Mouse (Mus musculus): ENCODE data around the gene Ubap2. TPM values are rescaled to one million over a fixed set of nuclear protein-coding genes. Genes with fewer than 3 reads are reported as not detected.
A peak's percentile ranks its signal among the peaks of the same experiment; 100 is the strongest.

Ubap2 gene
- total RNA-seq, 2 experiments from 2014 or later: 21.0 to 73.0 TPM

- ATAC-seq (replicated peaks; ENCODE audit: poor library complexity): no peak
These were observed 8.6 kb downstream of the Ubap2 start for GRCm38 (mm10) chr4:41266350-41266749.

- no peak for ATAC-seq (replicated peaks; ENCODE audit: poor library complexity)
These were observed 14.3 kb downstream of the Ubap2 start for GRCm38 (mm10) chr4:41260691-41261090.

GRCm38 (mm10) chr4:41259019-41259418, 15.9 kb downstream of the Ubap2 start:
- ATAC-seq (replicated peaks; ENCODE audit: poor library complexity): no peak

- ATAC-seq (replicated peaks; ENCODE audit: poor library complexity): no peak
These were observed 17.2 kb downstream of the Ubap2 start for GRCm38 (mm10) chr4:41257752-41258151.

GRCm38 (mm10) chr4:41255564-41256210, 19.3 kb downstream of the Ubap2 start:
- ATAC-seq (replicated peaks; ENCODE audit: poor library complexity): no peak

GRCm38 (mm10) chr4:41253756-41254155, 21.2 kb downstream of the Ubap2 start:
- no peak for ATAC-seq (replicated peaks; ENCODE audit: poor library complexity)

GRCm38 (mm10) chr4:41245408-41245807, 29.5 kb downstream of the Ubap2 start:
- no peak for ATAC-seq (replicated peaks; ENCODE audit: poor library complexity)

GRCm38 (mm10) chr4:41240916-41241315, 34.0 kb downstream of the Ubap2 start:
- no peak for ATAC-seq (replicated peaks; ENCODE audit: poor library complexity)

- ATAC-seq (replicated peaks; ENCODE audit: poor library complexity): no peak
These were observed 39.3 kb downstream of the Ubap2 start for GRCm38 (mm10) chr4:41235621-41236020.

GRCm38 (mm10) chr4:41226351-41226750, 48.6 kb downstream of the Ubap2 start:
- ATAC-seq (replicated peaks; ENCODE audit: poor library complexity): peak; percentile 86

GRCm38 (mm10) chr4:41225412-41225811, 49.5 kb downstream of the Ubap2 start:
- peak; percentile 63 for ATAC-seq (replicated peaks; ENCODE audit: poor library complexity)

GRCm38 (mm10) chr4:41208050-41208449, 66.9 kb downstream of the Ubap2 start:
- ATAC-seq (replicated peaks; ENCODE audit: poor library complexity): no peak

- ATAC-seq (replicated peaks; ENCODE audit: poor library complexity): no peak
These were observed 69.2 kb downstream of the Ubap2 start for GRCm38 (mm10) chr4:41205751-41206150.

GRCm38 (mm10) chr4:41202135-41202534, 72.8 kb downstream of the Ubap2 start:
- no peak for ATAC-seq (replicated peaks; ENCODE audit: poor library complexity)

GRCm38 (mm10) chr4:41196861-41197610, 77.9 kb downstream of the Ubap2 start:
- no peak for ATAC-seq (replicated peaks; ENCODE audit: poor library complexity)

GRCm38 (mm10) chr4:41195328-41195727, 79.6 kb downstream of the Ubap2 start:
- no peak for ATAC-seq (replicated peaks; ENCODE audit: poor library complexity)

GRCm38 (mm10) chr4:41192544-41193512, 82.1 kb downstream of the Ubap2 start:
- ATAC-seq (replicated peaks; ENCODE audit: poor library complexity): peak; percentile 59

GRCm38 (mm10) chr4:41189809-41190208, 85.1 kb downstream of the Ubap2 start:
- ATAC-seq (replicated peaks; ENCODE audit: poor library complexity): no peak

- ATAC-seq (replicated peaks; ENCODE audit: poor library complexity): peak; percentile 86
These were observed 94.9 kb downstream of the Ubap2 start for GRCm38 (mm10) chr4:41179825-41180725.

GRCm38 (mm10) chr4:41174631-41175030, 100.3 kb downstream of the Ubap2 start:
- no peak for ATAC-seq (replicated peaks; ENCODE audit: poor library complexity)
